Mouse (Mus musculus) ES-E14 (cell line): ENCODE results near the gene Sfxn5. TPM values are rescaled to one million over a fixed set of nuclear protein-coding genes. Genes with fewer than 3 reads are reported as not detected.
A peak's percentile ranks its signal among the peaks of the same experiment; 100 is the strongest.

ENCODE experiments used
- DNase-seq: peaks from one replicate; pipeline ENCODE4 v3.0.0-alpha.2; 2013; ENCODE audit warnings: low read depth, low spot score
- H3K27ac ChIP-seq: 2 replicates; pipeline ENCODE4 v1.5.1; 2012; ENCODE audit warnings: low read depth, mild to moderate bottlenecking, low read length, moderate library complexity, mixed read lengths; ENCODE audit not compliant: poor library complexity, insufficient read depth, severe bottlenecking
- H3K36me3 ChIP-seq: 2 replicates; pipeline ENCODE4 v1.6.1; 2012; ENCODE audit warnings: mild to moderate bottlenecking, low read length, moderate library complexity, mixed read lengths; ENCODE audit not compliant: control insufficient read depth, poor library complexity, insufficient read depth, severe bottlenecking
- H3K4me1 ChIP-seq, 2 experiments: fragments of 150-350 bp in 1 of 2; sonication (generic) in 1 of 2; 2 replicates each; pipeline ENCODE4 v1.6.1; 2012; ENCODE audit warnings: low read length in 2 of 2, mild to moderate bottlenecking in 1 of 2, mixed read lengths in 1 of 2; ENCODE audit not compliant: control insufficient read depth in 2 of 2, insufficient read depth in 2 of 2, poor library complexity in 1 of 2
- H3K4me3 ChIP-seq, 2 experiments: fragments of 150-350 bp in 1 of 2; sonication (generic) in 1 of 2; 2 replicates each; pipeline ENCODE4 v1.5.1; 2012; ENCODE audit warnings: low read length in 2 of 2, low read depth in 1 of 2, mild to moderate bottlenecking in 1 of 2, mixed read lengths in 1 of 2; ENCODE audit not compliant: insufficient read depth in 1 of 2, poor library complexity in 1 of 2, severe bottlenecking in 1 of 2
- H3K9ac ChIP-seq: 2 replicates; pipeline ENCODE4 v1.6.1; 2012; ENCODE audit warnings: low read depth, mild to moderate bottlenecking, low read length, mixed read lengths; ENCODE audit not compliant: poor library complexity, insufficient read depth, severe bottlenecking
- H3K9me3 ChIP-seq: fragments of 150-350 bp; sonication (generic); 2 replicates; pipeline ENCODE4 v1.6.1; 2012; ENCODE audit warnings: low read depth, mild to moderate bottlenecking, low read length; ENCODE audit not compliant: control insufficient read depth, insufficient read depth
- CHD2 ChIP-seq: IDR thresholded peaks from 2 replicates; pipeline ENCODE4 v1.6.1; 2014; ENCODE audit warnings: mild to moderate bottlenecking, low read depth, low read length, inconsistent platforms
- HCFC1 ChIP-seq: IDR thresholded peaks from 2 replicates; pipeline ENCODE4 v1.6.1; 2012; ENCODE audit warnings: low read length, inconsistent platforms, borderline replicate concordance; ENCODE audit not compliant: insufficient read depth
- MAFK ChIP-seq: IDR thresholded peaks from 2 replicates; pipeline ENCODE4 v1.6.1; 2014; ENCODE audit warnings: mild to moderate bottlenecking, low read depth, low read length, inconsistent platforms; ENCODE audit not compliant: insufficient read depth
- ZC3H11A ChIP-seq: IDR thresholded peaks from 2 replicates; pipeline ENCODE4 v1.6.1; 2012; ENCODE audit warnings: low read depth, mild to moderate bottlenecking, inconsistent platforms, low read length, borderline replicate concordance
- ZNF384 ChIP-seq: IDR thresholded peaks from 2 replicates; pipeline ENCODE4 v1.6.1; 2012; ENCODE audit warnings: low read depth, low read length, inconsistent platforms
- in situ Hi-C, 2 experiments: fragments of 600-800 bp; cut with MboI; formaldehyde crosslinking; loops; one replicate each; pipeline ENCODE4 v1.15.1; 2025; ENCODE audit warnings: low sequenced_read_pairs in 2 of 2, inconsistent platforms in 1 of 2; ENCODE audit not compliant: unreplicated experiment in 2 of 2
- total RNA-seq: library from RNA; depleted of rRNA; stranded (reverse); fragments of 300-350 nt; gene quantifications from 2 replicates; pipeline ENCODE4 v1.2.3, GENCODE M21; 2012

Sfxn5 gene
- total RNA-seq, 1 experiment, result 4.9 TPM

DNA sequence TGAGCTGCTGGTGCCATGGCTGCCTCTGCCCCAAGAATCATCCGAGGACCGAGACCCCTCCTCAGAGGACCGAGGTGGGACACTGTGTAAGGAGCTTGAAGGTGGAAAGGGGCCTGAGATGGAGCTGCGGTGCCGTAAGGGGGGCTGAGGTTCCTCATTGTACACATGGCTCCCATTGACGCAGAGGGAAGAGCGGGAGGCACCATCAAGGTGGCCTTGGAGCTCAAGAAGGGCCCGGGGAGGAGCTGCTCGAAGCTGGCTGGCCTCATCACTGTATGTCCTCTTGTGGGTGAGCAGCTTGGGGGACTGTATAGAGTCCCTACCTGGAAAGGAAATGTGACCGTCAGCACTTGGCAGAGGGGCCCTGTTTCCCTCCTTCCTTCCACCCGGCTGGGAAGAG lies 14.9 kb upstream of the Sfxn5 start:
- Histone ChIP-seq H3K4me1 (no peaks in the 10 kb centered on the region), H3K27ac (no peak overlapping the region), H3K9me3 (no peaks in the 10 kb centered on the region), H3K9ac (no peak overlapping the region), H3K36me3 (no peaks in the 10 kb centered on the region), H3K4me3 (no peak overlapping the region)
- TF ChIP-seq ZNF384 (no peak), MAFK (no peak), ZC3H11A (no peak), HCFC1 (no peak), CHD2 (no peak)
- no peak for DNase-seq
- in situ Hi-C loops, result loop anchor here in 1 of 2 experiments (10.0 kb wide), 1 partner anchor 67 kb away; no protein-coding TSS in a partner anchor

DNA sequence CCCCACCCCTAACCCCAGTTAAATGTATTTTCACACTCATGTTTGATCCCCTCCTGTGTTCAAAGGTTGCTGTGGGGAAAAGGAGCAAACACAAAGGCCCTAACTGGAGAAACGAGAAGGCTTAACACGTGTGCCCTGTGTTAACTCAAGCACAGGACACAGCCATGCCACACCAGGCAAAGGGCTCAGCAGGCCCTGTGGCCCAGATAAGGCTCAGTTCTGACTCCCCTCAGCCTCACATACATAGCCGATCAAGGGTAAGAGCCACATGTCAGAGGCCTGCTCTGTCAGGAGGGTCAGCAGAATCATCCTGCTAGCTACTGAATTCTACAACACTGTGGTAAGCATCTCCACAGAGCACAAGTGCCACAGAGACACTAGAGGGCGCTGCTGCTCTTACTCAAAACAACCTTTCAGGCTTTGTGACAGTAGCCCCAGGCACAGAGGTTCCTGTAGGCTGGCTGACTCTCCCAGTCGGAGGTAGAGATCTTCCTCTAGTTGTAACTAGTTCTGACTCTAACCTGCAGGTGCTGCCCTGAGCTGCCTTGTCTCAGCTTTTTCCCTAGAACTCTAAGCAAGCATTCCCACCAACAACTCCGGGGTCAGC lies 12.9 kb upstream of the Sfxn5 start:
- no peak overlapping the region for H3K4me3 ChIP-seq

GRCm38 (mm10) chr6:85344929-85345328 lies 11.7 kb upstream of the Sfxn5 start:
- Histone ChIP-seq H3K9me3 (no peaks in the 10 kb centered on the region), H3K4me1 (no peaks in the 10 kb centered on the region), H3K4me3 (no peak overlapping the region), H3K27ac (no peak overlapping the region), H3K9ac (no peak overlapping the region), H3K36me3 (no peaks in the 10 kb centered on the region)
- no peak for TF ChIP-seq MAFK
- TF ChIP-seq ZNF384, result no peak
- no peak for TF ChIP-seq ZC3H11A
- TF ChIP-seq HCFC1, result no peak
- no peak for TF ChIP-seq CHD2
- in situ Hi-C loops, result loop anchor here in 1 of 2 experiments (10.0 kb wide), 1 partner anchor 70 kb away; no protein-coding TSS in a partner anchor
- DNase-seq, result no peak

More for the DNA sequence above, 12.9 kb upstream of the Sfxn5 start:
- H3K4me1 ChIP-seq, result no peaks in the 10 kb centered on the region
- H3K36me3 ChIP-seq, result no peaks in the 10 kb centered on the region
- no peak overlapping the region for H3K27ac ChIP-seq
- in situ Hi-C loops, result loop anchor here in 1 of 2 experiments (10.0 kb wide), 1 partner anchor 69 kb away; no protein-coding TSS in a partner anchor
- peak; percentile 93 for DNase-seq
- TF ChIP-seq ZC3H11A, result peak; percentile 83; the same call in 1 of the 2 replicates
- no peak for TF ChIP-seq ZNF384
- no peak overlapping the region for H3K9ac ChIP-seq
- no peaks in the 10 kb centered on the region for H3K9me3 ChIP-seq

- no peak overlapping the region for H3K27ac ChIP-seq
- H3K4me3 ChIP-seq, result no peak overlapping the region
- no peaks in the 10 kb centered on the region for H3K9me3 ChIP-seq
- no peaks in the 10 kb centered on the region for H3K4me1 ChIP-seq
- TF ChIP-seq CHD2 (no peak), HCFC1 (no peak), ZC3H11A (no peak), ZNF384 (no peak), MAFK (no peak)
- DNase-seq, result no peak
- no peaks in the 10 kb centered on the region for H3K36me3 ChIP-seq
- in situ Hi-C loops, result loop anchor here in 1 of 2 experiments (10.0 kb wide), 1 partner anchor 72 kb away; no protein-coding TSS in a partner anchor
- no peak overlapping the region for H3K9ac ChIP-seq
Observed at GRCm38 (mm10) chr6:85343027-85343426, 9.8 kb upstream of the Sfxn5 start.
